Mouse (Mus musculus): ENCODE results near the gene Ecel1. TPM values are rescaled to one million over a fixed set of nuclear protein-coding genes. Genes with fewer than 3 reads are reported as not detected.
A peak's percentile ranks its signal among the peaks of the same experiment; 100 is the strongest.

The Ecel1 gene
- total RNA-seq, 2 experiments from 2014 or later = not detected

DNA sequence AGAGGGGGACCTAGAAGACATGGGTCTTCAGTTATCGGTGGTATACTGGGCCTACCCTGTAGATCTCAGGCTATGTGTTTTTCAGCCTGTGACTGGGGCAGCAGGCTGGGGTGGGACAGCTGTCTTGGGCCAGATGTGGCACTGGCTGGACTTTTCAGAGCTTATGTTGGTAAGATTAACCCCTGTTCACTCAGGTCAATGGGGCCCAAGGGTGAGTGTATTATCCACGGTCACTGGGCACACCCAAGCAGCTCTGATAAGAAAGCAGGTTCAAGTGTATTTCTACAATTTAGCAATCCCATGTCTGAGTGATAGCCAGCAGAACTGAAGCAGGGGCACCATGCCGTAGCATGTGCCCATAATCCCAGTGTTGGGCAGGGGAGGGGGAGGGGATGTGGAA is 54.2 kb downstream of the Ecel1 start:
- no peak for ATAC-seq (replicated peaks; ENCODE audit: poor library complexity)

DNA sequence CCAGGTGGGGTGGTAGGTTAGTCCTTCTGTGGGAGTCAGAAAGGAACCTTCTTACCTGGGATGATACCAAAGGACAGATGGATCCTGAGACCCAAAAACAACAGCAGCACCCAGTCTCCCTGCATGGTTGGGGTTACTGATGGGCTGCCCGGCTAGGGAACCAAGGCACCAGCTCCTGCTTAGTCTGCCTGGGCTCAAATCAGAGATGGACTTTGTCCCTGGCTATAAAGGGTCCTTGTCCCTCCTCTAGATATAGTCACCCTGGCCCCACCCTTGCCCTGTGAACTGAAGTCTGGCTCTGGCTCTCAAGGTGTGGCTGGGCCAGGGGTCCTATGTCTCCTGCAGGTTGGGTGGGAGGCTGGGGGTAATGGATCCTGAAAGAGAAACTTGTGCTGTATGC is 54.9 kb downstream of the Ecel1 start, which contains the start of gene Alpi:
Gene Alpi, minus strand, starts transcription at position 196 of the 400 bp plus-strand sequence.
- no peak for ATAC-seq (replicated peaks; ENCODE audit: poor library complexity)

- peak; percentile 89 for ATAC-seq (replicated peaks; ENCODE audit: poor library complexity)
These were observed 57.9 kb downstream of the Ecel1 start for GRCm38 (mm10) chr1:87098358-87098975.

Other genes with a start within 250 kb of the Ecel1 start
- not detected in 2 replicates for gene Alppl2, start 66.6 kb downstream of the Ecel1 start, total RNA-seq (2015)
- gene Alppl2, start 66.6 kb downstream of the Ecel1 start, total RNA-seq (2017) = not detected in 2 replicates
- gene Alpi, start 54.9 kb downstream of the Ecel1 start, total RNA-seq (2015) = not detected in 2 replicates
- not detected in 2 replicates for gene Alpi, start 54.9 kb downstream of the Ecel1 start, total RNA-seq (2017)
- not detected in 2 replicates for gene Akp3, start 31.5 kb downstream of the Ecel1 start, total RNA-seq (2015)
- not detected in 2 replicates for gene Akp3, start 31.5 kb downstream of the Ecel1 start, total RNA-seq (2017)
- gene Prss56, start 26.8 kb upstream of the Ecel1 start, total RNA-seq (2015) = not detected in 2 replicates
- gene Prss56, start 26.8 kb upstream of the Ecel1 start, total RNA-seq (2017) = not detected in 2 replicates
- not detected in 2 replicates for gene Chrnd, start 34.1 kb upstream of the Ecel1 start, total RNA-seq (2015)
- gene Chrnd, start 34.1 kb upstream of the Ecel1 start, total RNA-seq (2017) = not detected in 2 replicates
- not detected in 2 replicates for gene Chrng, start 48.1 kb upstream of the Ecel1 start, total RNA-seq (2015)
- not detected in 2 replicates for gene Chrng, start 48.1 kb upstream of the Ecel1 start, total RNA-seq (2017)
- 79.1 and 84.7 TPM in 2 replicates for gene Eif4e2, start 57.4 kb upstream of the Ecel1 start, total RNA-seq (2015)
- 160 and 176 TPM in 2 replicates for gene Eif4e2, start 57.4 kb upstream of the Ecel1 start, total RNA-seq (2017)
- not detected in 2 replicates for gene Efhd1, start 107.8 kb upstream of the Ecel1 start, total RNA-seq (2015)
- not detected in 2 replicates for gene Efhd1, start 107.8 kb upstream of the Ecel1 start, total RNA-seq (2017)
- 53.5 and 60.7 TPM in 2 replicates for gene Gigyf2, start 170.5 kb upstream of the Ecel1 start, total RNA-seq (2015)
- gene Gigyf2, start 170.5 kb upstream of the Ecel1 start, total RNA-seq (2017) = 77.8 and 103 TPM in 2 replicates
- gene Kcnj13, start 238.2 kb upstream of the Ecel1 start, total RNA-seq (2015) = not detected in 2 replicates
- not detected in 2 replicates for gene Kcnj13, start 238.2 kb upstream of the Ecel1 start, total RNA-seq (2017)

Data from megakaryocyte progenitor cell, adult 5-6 weeks (primary cell).